Mouse (Mus musculus) left cerebral cortex, adult 8-10 months (tissue): ENCODE measurements at regions not wholly inside any gene's neighbourhood (a gene's known extent, or its start where the extent isn't known, plus 50 kb on each side); places are given as distances from the start of the nearest gene placed in this dataset.
A peak's percentile ranks its signal among the peaks of the same experiment; 100 is the strongest.
"Not testable (repeated sequence)": the region's sequence is repeated elsewhere in the genome, so short reads cannot be mapped to it uniquely, and the experiment has no call there.

Source experiments
- DNase-seq, 2 experiments: peaks; one replicate each; pipeline ENCODE4 v3.0.0; 2022; ENCODE audit warnings: low spot score in 2 of 2

- not testable (repeated sequence) for DNase-seq
Observed at GRCm38 (mm10) chr7:59797212-59797611, 207.6 kb downstream of the Snurf start.

GRCm38 (mm10) chr7:59769749-59770148, 235.1 kb downstream of the Snurf start:
- not testable (repeated sequence) for DNase-seq

GRCm38 (mm10) chr7:59768641-59769040, 236.2 kb downstream of the Snurf start:
- DNase-seq: peak; percentile 18 to 34

GRCm38 (mm10) chr7:59767325-59767724, 237.5 kb downstream of the Snurf start:
- not testable (repeated sequence) for DNase-seq
